Mouse (Mus musculus): ENCODE results near the gene Creb5. TPM values are rescaled to one million over a fixed set of nuclear protein-coding genes. Genes with fewer than 3 reads are reported as not detected.

The Creb5 gene
- total RNA-seq, 1 experiment = 1.1 TPM

GRCm38 (mm10) chr6:53643481-53643880 is 356.4 kb downstream of the Creb5 start:
- Histone ChIP-seq H3K27ac (ENCODE audit: insufficient read depth, low read depth, low read length, poor library complexity, severe bottlenecking) (no peak overlapping the region), H3K9ac (ENCODE audit: insufficient read depth, low read depth, low read length, poor library complexity, severe bottlenecking) (no peak overlapping the region), H3K36me3 (ENCODE audit: control insufficient read depth, insufficient read depth, low read length, poor library complexity, severe bottlenecking) (no peaks in the 10 kb centered on the region), H3K9me3 (ENCODE audit: control insufficient read depth, insufficient read depth, low read depth, low read length) (no peaks in the 10 kb centered on the region), H3K4me1 (ENCODE audit: control insufficient read depth in 2 of 2, insufficient read depth in 2 of 2, low read length in 2 of 2, poor library complexity in 1 of 2) (no peaks in the 10 kb centered on the region), H3K4me3 (ENCODE audit: insufficient read depth in 1 of 2, low read depth in 1 of 2, low read length in 2 of 2, poor library complexity in 1 of 2, severe bottlenecking in 1 of 2) (no peak overlapping the region)
- no peak for TF ChIP-seq ZNF384 (IDR thresholded peaks at IDR 0.05; ENCODE audit: low read depth, low read length)
- TF ChIP-seq ZC3H11A (IDR thresholded peaks at IDR 0.05; ENCODE audit: borderline replicate concordance, low read depth, low read length) = no peak
- TF ChIP-seq HCFC1 (IDR thresholded peaks at IDR 0.05; ENCODE audit: borderline replicate concordance, insufficient read depth, low read length) = no peak
- TF ChIP-seq MAFK (IDR thresholded peaks at IDR 0.05; ENCODE audit: insufficient read depth, low read depth, low read length) = no peak
- no peak for TF ChIP-seq CHD2 (IDR thresholded peaks at IDR 0.05; ENCODE audit: low read depth, low read length)
- in situ Hi-C loops (cut with MboI; ENCODE audit: low sequenced_read_pairs in 2 of 2, unreplicated experiment in 2 of 2) = no loop called here
- no peak for DNase-seq (ENCODE audit: low read depth, low spot score)

DNA sequence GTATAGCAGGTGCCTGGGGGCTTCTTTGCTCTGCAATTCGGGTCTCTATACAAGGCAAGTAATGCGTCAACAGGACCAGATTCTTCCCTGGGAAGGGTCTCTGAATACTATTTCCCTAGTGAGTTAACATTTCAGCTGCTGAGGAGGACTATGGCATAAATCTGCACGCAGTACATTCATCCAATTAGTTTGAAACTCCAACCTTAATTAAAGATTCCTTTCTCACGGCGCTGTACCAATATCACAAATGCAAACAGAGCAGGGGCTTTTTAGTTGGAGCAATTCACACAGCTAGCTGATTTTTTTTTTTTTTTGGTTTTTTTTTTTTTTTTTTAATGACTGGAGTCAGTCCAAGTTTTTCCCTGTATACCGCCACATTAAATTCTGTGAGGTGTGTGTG is 357.0 kb downstream of the Creb5 start:
- Histone ChIP-seq H3K4me1 (ENCODE audit: control insufficient read depth in 2 of 2, insufficient read depth in 2 of 2, low read length in 2 of 2, poor library complexity in 1 of 2) (no peaks in the 10 kb centered on the region), H3K36me3 (ENCODE audit: control insufficient read depth, insufficient read depth, low read length, poor library complexity, severe bottlenecking) (no peaks in the 10 kb centered on the region), H3K9me3 (ENCODE audit: control insufficient read depth, insufficient read depth, low read depth, low read length) (no peaks in the 10 kb centered on the region), H3K4me3 (ENCODE audit: insufficient read depth in 1 of 2, low read depth in 1 of 2, low read length in 2 of 2, poor library complexity in 1 of 2, severe bottlenecking in 1 of 2) (no peak overlapping the region), H3K9ac (ENCODE audit: insufficient read depth, low read depth, low read length, poor library complexity, severe bottlenecking) (no peak overlapping the region), H3K27ac (ENCODE audit: insufficient read depth, low read depth, low read length, poor library complexity, severe bottlenecking) (no peak overlapping the region)
- no peak for TF ChIP-seq MAFK (IDR thresholded peaks at IDR 0.05; ENCODE audit: insufficient read depth, low read depth, low read length)
- TF ChIP-seq HCFC1 (IDR thresholded peaks at IDR 0.05; ENCODE audit: borderline replicate concordance, insufficient read depth, low read length) = no peak
- TF ChIP-seq ZC3H11A (IDR thresholded peaks at IDR 0.05; ENCODE audit: borderline replicate concordance, low read depth, low read length) = no peak
- TF ChIP-seq CHD2 (IDR thresholded peaks at IDR 0.05; ENCODE audit: low read depth, low read length) = no peak
- no peak for TF ChIP-seq ZNF384 (IDR thresholded peaks at IDR 0.05; ENCODE audit: low read depth, low read length)
- DNase-seq (ENCODE audit: low read depth, low spot score) = no peak
- in situ Hi-C loops (cut with MboI; ENCODE audit: low sequenced_read_pairs in 2 of 2, unreplicated experiment in 2 of 2) = no loop called here

DNA sequence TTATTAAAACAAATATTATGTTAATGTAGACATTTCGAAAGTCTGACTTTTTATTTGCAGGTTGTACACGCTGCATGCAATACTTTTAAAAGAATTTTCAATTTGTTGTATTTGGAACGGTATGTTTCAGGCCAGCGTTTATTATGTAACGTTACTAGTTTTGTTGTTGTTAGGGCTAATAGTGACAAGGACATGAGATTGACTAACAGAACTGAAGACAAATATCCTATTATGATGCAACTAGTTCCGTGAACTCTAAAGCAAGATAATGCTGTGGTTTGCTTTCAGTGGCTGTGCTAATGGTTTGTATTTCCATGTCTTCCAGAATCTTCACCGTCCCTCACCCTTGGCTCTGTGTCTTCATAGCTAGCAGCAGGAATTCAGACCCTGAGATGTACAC is 357.9 kb downstream of the Creb5 start:
- in situ Hi-C loops (cut with MboI; ENCODE audit: low sequenced_read_pairs in 2 of 2, unreplicated experiment in 2 of 2) = no loop called here
- Histone ChIP-seq H3K27ac (ENCODE audit: insufficient read depth, low read depth, low read length, poor library complexity, severe bottlenecking) (no peak overlapping the region), H3K9ac (ENCODE audit: insufficient read depth, low read depth, low read length, poor library complexity, severe bottlenecking) (no peak overlapping the region), H3K36me3 (ENCODE audit: control insufficient read depth, insufficient read depth, low read length, poor library complexity, severe bottlenecking) (no peaks in the 10 kb centered on the region), H3K4me3 (ENCODE audit: insufficient read depth in 1 of 2, low read depth in 1 of 2, low read length in 2 of 2, poor library complexity in 1 of 2, severe bottlenecking in 1 of 2) (no peak overlapping the region), H3K4me1 (ENCODE audit: control insufficient read depth in 2 of 2, insufficient read depth in 2 of 2, low read length in 2 of 2, poor library complexity in 1 of 2) (no peaks in the 10 kb centered on the region), H3K9me3 (ENCODE audit: control insufficient read depth, insufficient read depth, low read depth, low read length) (no peaks in the 10 kb centered on the region)
- no peak for DNase-seq (ENCODE audit: low read depth, low spot score)
- TF ChIP-seq HCFC1 (IDR thresholded peaks at IDR 0.05; ENCODE audit: borderline replicate concordance, insufficient read depth, low read length) (no peak), MAFK (IDR thresholded peaks at IDR 0.05; ENCODE audit: insufficient read depth, low read depth, low read length) (no peak), CHD2 (IDR thresholded peaks at IDR 0.05; ENCODE audit: low read depth, low read length) (no peak), ZNF384 (IDR thresholded peaks at IDR 0.05; ENCODE audit: low read depth, low read length) (no peak), ZC3H11A (IDR thresholded peaks at IDR 0.05; ENCODE audit: borderline replicate concordance, low read depth, low read length) (no peak)

GRCm38 (mm10) chr6:53649782-53650181 is 362.7 kb downstream of the Creb5 start:
- H3K36me3 ChIP-seq (ENCODE audit: control insufficient read depth, insufficient read depth, low read length, poor library complexity, severe bottlenecking) = no peaks in the 10 kb centered on the region
- no peak overlapping the region for H3K9ac ChIP-seq (ENCODE audit: insufficient read depth, low read depth, low read length, poor library complexity, severe bottlenecking)
- DNase-seq (ENCODE audit: low read depth, low spot score) = no peak
- H3K27ac ChIP-seq (ENCODE audit: insufficient read depth, low read depth, low read length, poor library complexity, severe bottlenecking) = no peak overlapping the region
- in situ Hi-C loops (cut with MboI; ENCODE audit: low sequenced_read_pairs in 2 of 2, unreplicated experiment in 2 of 2) = no loop called here
- no peaks in the 10 kb centered on the region for H3K4me1 ChIP-seq (ENCODE audit: control insufficient read depth in 2 of 2, insufficient read depth in 2 of 2, low read length in 2 of 2, poor library complexity in 1 of 2)
- no peak overlapping the region for H3K4me3 ChIP-seq (ENCODE audit: insufficient read depth in 1 of 2, low read depth in 1 of 2, low read length in 2 of 2, poor library complexity in 1 of 2, severe bottlenecking in 1 of 2)
- H3K9me3 ChIP-seq (ENCODE audit: control insufficient read depth, insufficient read depth, low read depth, low read length) = no peaks in the 10 kb centered on the region
- TF ChIP-seq HCFC1 (IDR thresholded peaks at IDR 0.05; ENCODE audit: borderline replicate concordance, insufficient read depth, low read length) = no peak
- TF ChIP-seq CHD2 (IDR thresholded peaks at IDR 0.05; ENCODE audit: low read depth, low read length) = no peak
- no peak for TF ChIP-seq MAFK (IDR thresholded peaks at IDR 0.05; ENCODE audit: insufficient read depth, low read depth, low read length)
- TF ChIP-seq ZNF384 (IDR thresholded peaks at IDR 0.05; ENCODE audit: low read depth, low read length) = no peak
- TF ChIP-seq ZC3H11A (IDR thresholded peaks at IDR 0.05; ENCODE audit: borderline replicate concordance, low read depth, low read length) = no peak

DNA sequence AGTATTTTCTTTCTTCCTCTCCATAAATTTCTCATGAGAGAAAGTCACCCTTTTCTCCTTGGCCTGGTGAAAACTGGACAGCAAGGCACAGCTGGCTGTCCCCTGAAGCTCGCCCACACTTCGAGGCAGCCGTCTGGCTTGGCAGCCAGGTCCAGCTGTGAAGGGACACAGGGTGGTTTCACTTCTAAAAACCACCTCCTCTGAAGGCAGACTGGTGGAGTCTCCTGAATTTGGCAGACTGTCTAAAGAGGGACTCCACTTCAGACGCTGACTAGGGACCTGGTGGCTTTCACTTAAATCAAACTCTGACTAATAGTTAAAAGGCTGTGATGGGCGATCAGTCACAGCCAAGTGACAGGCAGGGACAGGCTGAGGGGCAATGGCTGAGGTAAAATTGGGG is 365.6 kb downstream of the Creb5 start:
- Histone ChIP-seq H3K27ac (ENCODE audit: insufficient read depth, low read depth, low read length, poor library complexity, severe bottlenecking) (no peak overlapping the region), H3K9me3 (ENCODE audit: control insufficient read depth, insufficient read depth, low read depth, low read length) (no peaks in the 10 kb centered on the region), H3K4me1 (ENCODE audit: control insufficient read depth in 2 of 2, insufficient read depth in 2 of 2, low read length in 2 of 2, poor library complexity in 1 of 2) (no peaks in the 10 kb centered on the region), H3K4me3 (ENCODE audit: insufficient read depth in 1 of 2, low read depth in 1 of 2, low read length in 2 of 2, poor library complexity in 1 of 2, severe bottlenecking in 1 of 2) (no peak overlapping the region), H3K9ac (ENCODE audit: insufficient read depth, low read depth, low read length, poor library complexity, severe bottlenecking) (no peak overlapping the region), H3K36me3 (ENCODE audit: control insufficient read depth, insufficient read depth, low read length, poor library complexity, severe bottlenecking) (no peaks in the 10 kb centered on the region)
- TF ChIP-seq CHD2 (IDR thresholded peaks at IDR 0.05; ENCODE audit: low read depth, low read length) (no peak), MAFK (IDR thresholded peaks at IDR 0.05; ENCODE audit: insufficient read depth, low read depth, low read length) (no peak), HCFC1 (IDR thresholded peaks at IDR 0.05; ENCODE audit: borderline replicate concordance, insufficient read depth, low read length) (no peak), ZNF384 (IDR thresholded peaks at IDR 0.05; ENCODE audit: low read depth, low read length) (no peak), ZC3H11A (IDR thresholded peaks at IDR 0.05; ENCODE audit: borderline replicate concordance, low read depth, low read length) (no peak)
- DNase-seq (ENCODE audit: low read depth, low spot score) = no peak
- in situ Hi-C loops (cut with MboI; ENCODE audit: low sequenced_read_pairs in 2 of 2, unreplicated experiment in 2 of 2) = no loop called here
